Mouse (Mus musculus): ENCODE measurements around the gene Fmnl2. TPM values are rescaled to one million over a fixed set of nuclear protein-coding genes. Genes with fewer than 3 reads are reported as not detected.

Gene Fmnl2
- polyA plus RNA-seq, 1 experiment from 2014 or later, result 13.5 TPM

DNA sequence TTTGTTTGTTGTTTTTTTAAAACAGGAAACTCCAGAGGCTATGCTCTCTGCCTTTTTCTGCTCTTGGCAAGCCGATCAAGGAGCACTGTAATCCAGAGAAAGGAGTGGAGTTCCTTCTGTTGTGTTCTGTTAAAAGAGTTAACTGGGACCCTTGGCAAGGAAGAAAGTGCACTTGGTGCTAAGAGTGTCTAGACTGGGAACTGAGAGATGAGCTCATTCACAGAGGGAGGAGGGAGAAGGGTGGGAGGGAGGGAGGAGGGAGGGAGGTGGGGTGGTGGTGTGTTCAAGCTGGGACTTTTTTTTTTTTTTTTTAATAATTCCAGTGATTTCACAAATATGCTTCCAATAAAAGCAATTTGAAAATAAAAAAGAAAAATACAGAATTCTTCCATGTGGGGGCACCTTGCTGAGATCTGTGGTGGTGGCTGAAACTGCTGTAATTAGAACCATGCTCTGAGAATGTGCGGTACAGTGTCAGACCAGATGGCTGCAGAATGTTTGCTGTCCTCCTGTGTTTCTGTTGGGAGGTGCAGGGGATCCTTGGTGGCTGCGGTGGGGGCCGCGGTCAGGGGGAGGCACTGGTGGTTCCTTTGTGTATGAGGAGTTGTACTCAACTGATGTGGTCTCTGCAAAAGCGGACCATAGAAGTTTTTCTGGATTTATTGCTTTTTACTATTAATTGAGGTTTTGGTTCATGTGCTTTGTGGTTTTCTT, 43.8 kb downstream of the Fmnl2 start:
- no peak for ATAC-seq (ENCODE audit: low FRiP score)
- H3K4me1 ChIP-seq (replicated peaks), result peaks cover 17% of the 10 kb centered on the region
- H3K27me3 ChIP-seq, result no peaks in the 10 kb centered on the region
- H3K4me2 ChIP-seq, result no peak overlapping the region
- no peaks in the 10 kb centered on the region for H3K36me3 ChIP-seq
- H3K9ac ChIP-seq, result no peak overlapping the region
- no peak overlapping the region for H3K4me3 ChIP-seq
- H3K9me3 ChIP-seq, result no peaks in the 10 kb centered on the region
- 83% methylated on average over 6 of the region's 6 CpGs for WGBS
- peak overlapping the region; percentile 30; the same call in 1 of the 2 replicates for H3K27ac ChIP-seq

DNA sequence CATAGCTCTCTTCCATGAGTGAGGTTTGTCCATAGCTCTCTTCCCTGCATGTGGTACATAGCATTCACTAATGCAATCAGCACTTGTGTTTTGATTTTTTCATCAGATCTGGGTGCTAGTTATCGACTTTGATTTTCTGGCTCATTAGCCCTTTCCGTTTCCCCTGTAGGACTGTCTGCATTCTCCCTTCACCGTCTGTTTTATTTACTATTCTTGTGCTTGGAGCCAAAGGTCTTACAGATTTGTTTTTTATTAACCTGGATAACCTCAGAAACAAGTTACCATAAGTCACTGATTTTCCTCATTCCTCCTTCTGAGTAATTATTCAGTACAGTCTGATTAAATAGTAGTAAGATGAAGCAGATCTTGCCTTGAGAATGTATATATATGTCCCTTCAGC, 44.8 kb downstream of the Fmnl2 start:
- H3K9ac ChIP-seq, result no peak overlapping the region
- H3K36me3 ChIP-seq, result no peaks in the 10 kb centered on the region
- no peaks in the 10 kb centered on the region for H3K27me3 ChIP-seq
- no peak for ATAC-seq (ENCODE audit: low FRiP score)
- peaks cover 11% of the 10 kb centered on the region for H3K4me1 ChIP-seq (replicated peaks)
- no peak overlapping the region for H3K4me3 ChIP-seq
- whole genome bisulfite sequencing, result 56% methylated on average over 3 of the region's 3 CpGs
- no peak overlapping the region for H3K4me2 ChIP-seq
- H3K27ac ChIP-seq, result no peak overlapping the region; the same call in 1 of the 2 replicates
- no peaks in the 10 kb centered on the region for H3K9me3 ChIP-seq

DNA sequence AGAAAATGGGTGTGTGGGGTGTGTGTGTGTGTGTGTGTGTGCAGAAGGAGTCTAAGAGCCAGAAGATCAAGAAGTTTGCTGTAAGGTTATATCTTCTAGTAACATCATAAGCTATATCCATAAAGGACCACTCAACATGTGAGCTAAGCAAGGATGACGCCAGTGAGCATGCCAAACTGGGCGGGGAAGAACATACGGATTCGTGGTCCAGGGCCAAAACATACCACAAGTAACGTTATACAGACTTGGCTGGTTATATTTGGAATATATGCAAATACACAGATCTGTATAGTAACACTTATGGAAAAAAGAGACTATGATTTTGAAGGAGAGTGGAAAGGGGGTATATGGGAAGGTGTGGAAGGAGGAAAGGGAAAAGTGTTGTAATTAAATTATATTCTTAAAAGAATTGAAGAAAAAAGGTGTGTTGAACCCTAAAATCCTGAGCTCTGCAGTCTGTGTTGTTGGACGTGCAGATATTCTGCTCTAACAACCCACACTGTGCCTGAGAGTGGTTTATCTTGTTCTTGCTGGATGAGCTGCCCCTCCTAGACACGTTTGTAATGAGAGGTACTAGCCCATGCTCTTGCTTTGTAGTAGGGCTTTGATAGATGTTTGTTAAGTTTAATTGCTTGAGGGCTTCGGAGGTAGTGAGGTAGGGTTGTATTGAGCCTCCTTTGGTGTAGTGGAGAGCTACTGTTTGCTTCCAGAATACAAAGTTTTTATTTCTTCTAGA, 45.7 kb downstream of the Fmnl2 start:
- Histone ChIP-seq H3K4me3 (no peak overlapping the region), H3K9ac (no peak overlapping the region), H3K27ac (no peak overlapping the region), H3K4me1 (replicated peaks) (peaks cover 9% of the 10 kb centered on the region), H3K4me2 (no peak overlapping the region), H3K27me3 (no peaks in the 10 kb centered on the region), H3K9me3 (no peaks in the 10 kb centered on the region), H3K36me3 (no peaks in the 10 kb centered on the region)
- no peak for ATAC-seq (ENCODE audit: low FRiP score)
- WGBS, result 82% methylated on average over 8 of the region's 8 CpGs

DNA sequence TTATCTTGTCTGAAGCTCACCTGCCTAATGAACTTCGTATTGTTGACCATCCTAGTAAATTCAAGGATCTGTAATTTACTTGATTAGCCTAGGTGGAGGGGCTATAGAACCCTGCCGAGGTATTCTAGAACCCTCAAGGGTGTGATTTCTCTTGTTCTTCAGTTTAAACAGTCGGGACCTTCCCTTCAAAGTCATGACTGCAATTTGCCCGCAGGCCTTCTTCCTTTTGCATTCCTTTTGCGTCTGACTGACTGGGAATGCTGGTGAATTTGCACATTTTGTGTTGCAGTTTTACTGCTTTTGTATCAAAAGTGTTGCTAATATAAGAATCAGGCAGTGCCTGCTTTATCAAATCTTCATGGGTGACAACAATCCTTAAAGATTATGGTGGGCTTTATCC, 46.9 kb downstream of the Fmnl2 start:
- WGBS, result 73% methylated on average over 5 of the region's 5 CpGs
- H3K4me2 ChIP-seq, result no peak overlapping the region
- no peaks in the 10 kb centered on the region for H3K9me3 ChIP-seq
- no peaks in the 10 kb centered on the region for H3K27me3 ChIP-seq
- H3K36me3 ChIP-seq, result no peaks in the 10 kb centered on the region
- H3K27ac ChIP-seq, result no peak overlapping the region
- H3K4me3 ChIP-seq, result no peak overlapping the region
- H3K9ac ChIP-seq, result no peak overlapping the region
- H3K4me1 ChIP-seq (replicated peaks), result peaks cover 9% of the 10 kb centered on the region
- ATAC-seq (ENCODE audit: low FRiP score), result no peak

DNA sequence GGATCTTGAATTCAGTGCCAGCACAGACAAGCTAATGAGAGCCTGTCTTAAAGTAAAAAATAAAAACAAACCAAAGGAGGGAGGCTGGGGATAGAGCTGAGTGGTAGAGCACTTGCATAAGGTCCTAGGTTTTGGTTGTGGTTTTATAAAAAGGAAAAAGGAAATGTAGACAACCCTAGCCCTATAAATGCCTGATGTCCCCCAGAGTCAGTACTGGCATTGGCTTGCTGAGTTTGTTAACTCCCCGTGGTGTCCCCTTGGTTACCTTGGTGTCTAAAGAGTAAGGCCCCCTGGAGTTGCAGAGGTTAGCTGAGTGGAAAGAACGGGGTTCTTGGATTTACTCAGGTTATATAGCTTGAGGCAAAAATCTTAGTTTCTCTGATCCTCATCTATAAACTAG, 55.7 kb downstream of the Fmnl2 start:
- WGBS, result 20% methylated on average over 2 of the region's 2 CpGs
- no peak overlapping the region for H3K4me2 ChIP-seq
- H3K9ac ChIP-seq, result no peak overlapping the region
- peaks cover 13% of the 10 kb centered on the region for H3K4me1 ChIP-seq (replicated peaks)
- H3K27me3 ChIP-seq, result no peaks in the 10 kb centered on the region
- no peak for ATAC-seq (ENCODE audit: low FRiP score)
- H3K4me3 ChIP-seq, result no peak overlapping the region
- no peak overlapping the region for H3K27ac ChIP-seq
- H3K9me3 ChIP-seq, result no peaks in the 10 kb centered on the region
- no peaks in the 10 kb centered on the region for H3K36me3 ChIP-seq

DNA sequence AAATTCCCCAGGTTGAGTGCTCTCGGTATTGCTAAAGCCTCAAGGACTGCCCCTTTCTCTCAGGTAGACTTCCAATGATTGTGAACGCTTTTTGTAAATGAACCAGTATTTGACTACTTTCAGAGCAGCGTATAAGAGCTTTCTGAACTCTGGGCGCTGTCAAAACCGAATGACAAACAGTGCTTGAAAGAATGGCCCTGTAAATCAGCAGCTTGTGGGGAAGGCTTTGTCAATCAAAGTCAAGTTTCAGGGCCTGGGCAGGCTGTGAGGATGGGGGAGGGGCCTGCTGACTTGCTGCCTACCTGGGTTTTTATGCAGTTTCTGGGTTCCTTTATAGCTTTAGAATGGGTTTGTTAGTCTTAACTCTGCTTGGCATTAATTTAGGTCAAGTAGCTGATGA, 56.1 kb downstream of the Fmnl2 start:
- WGBS, result 24% methylated on average over 5 of the region's 5 CpGs
- no peak overlapping the region for H3K4me2 ChIP-seq
- H3K9me3 ChIP-seq, result no peaks in the 10 kb centered on the region
- H3K27me3 ChIP-seq, result no peaks in the 10 kb centered on the region
- peaks cover 13% of the 10 kb centered on the region for H3K4me1 ChIP-seq (replicated peaks)
- H3K9ac ChIP-seq, result no peak overlapping the region
- no peak for ATAC-seq (ENCODE audit: low FRiP score)
- no peaks in the 10 kb centered on the region for H3K36me3 ChIP-seq
- H3K27ac ChIP-seq, result no peak overlapping the region
- no peak overlapping the region for H3K4me3 ChIP-seq

DNA sequence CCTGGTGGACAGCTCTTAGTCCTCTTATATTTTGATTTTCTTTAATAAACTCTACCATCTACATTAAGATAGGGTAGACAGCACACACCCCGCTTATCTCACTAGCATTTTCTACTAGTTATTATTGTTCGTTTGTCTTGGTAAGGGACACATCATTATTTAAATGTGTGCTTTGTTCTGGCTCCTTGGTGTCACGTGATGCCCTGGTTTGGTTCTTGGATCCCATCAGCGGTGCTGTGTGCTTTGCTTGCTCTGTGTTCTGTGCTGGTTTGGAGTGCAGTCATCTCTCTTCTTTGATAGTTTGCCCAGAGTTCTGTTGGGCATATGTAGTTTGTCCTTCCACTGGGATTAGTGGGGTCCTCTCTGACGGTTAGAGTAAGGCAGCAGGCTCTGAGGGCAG, 57.9 kb downstream of the Fmnl2 start:
- WGBS, result 90% methylated on average over 5 of the region's 5 CpGs
- no peaks in the 10 kb centered on the region for H3K9me3 ChIP-seq
- H3K36me3 ChIP-seq, result no peaks in the 10 kb centered on the region
- no peak for ATAC-seq (ENCODE audit: low FRiP score)
- H3K27me3 ChIP-seq, result no peaks in the 10 kb centered on the region
- no peak overlapping the region for H3K9ac ChIP-seq
- H3K4me1 ChIP-seq (replicated peaks), result peaks cover 21% of the 10 kb centered on the region
- H3K27ac ChIP-seq, result no peak overlapping the region
- H3K4me3 ChIP-seq, result no peak overlapping the region
- no peak overlapping the region for H3K4me2 ChIP-seq

DNA sequence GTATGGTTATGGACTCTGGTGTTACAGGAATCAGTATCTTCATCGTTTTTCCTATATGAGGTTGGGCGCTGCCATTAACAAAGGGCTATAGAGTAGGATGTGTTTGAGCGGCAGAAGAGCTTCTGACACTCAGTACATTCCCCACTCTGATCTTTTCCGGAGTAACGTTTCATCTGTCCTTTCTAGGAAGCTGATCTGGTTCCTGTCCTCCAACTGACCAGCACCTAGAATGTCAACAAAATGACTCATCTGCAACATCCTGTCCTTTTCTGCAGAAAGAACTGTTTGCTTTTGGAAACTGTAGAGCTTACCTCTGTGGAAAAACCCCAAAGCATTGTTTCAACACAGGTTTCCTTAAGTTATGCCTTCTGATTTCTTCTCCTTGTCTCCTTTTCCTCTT, 60.4 kb downstream of the Fmnl2 start:
- no peaks in the 10 kb centered on the region for H3K9me3 ChIP-seq
- H3K27ac ChIP-seq, result no peak overlapping the region
- no peaks in the 10 kb centered on the region for H3K27me3 ChIP-seq
- no peak overlapping the region for H3K4me2 ChIP-seq
- no peak overlapping the region for H3K9ac ChIP-seq
- peaks cover 21% of the 10 kb centered on the region for H3K4me1 ChIP-seq (replicated peaks)
- no peaks in the 10 kb centered on the region for H3K36me3 ChIP-seq
- no peak for ATAC-seq (ENCODE audit: low FRiP score)
- 92% methylated on average over 5 of the region's 5 CpGs for WGBS
- no peak overlapping the region for H3K4me3 ChIP-seq

DNA sequence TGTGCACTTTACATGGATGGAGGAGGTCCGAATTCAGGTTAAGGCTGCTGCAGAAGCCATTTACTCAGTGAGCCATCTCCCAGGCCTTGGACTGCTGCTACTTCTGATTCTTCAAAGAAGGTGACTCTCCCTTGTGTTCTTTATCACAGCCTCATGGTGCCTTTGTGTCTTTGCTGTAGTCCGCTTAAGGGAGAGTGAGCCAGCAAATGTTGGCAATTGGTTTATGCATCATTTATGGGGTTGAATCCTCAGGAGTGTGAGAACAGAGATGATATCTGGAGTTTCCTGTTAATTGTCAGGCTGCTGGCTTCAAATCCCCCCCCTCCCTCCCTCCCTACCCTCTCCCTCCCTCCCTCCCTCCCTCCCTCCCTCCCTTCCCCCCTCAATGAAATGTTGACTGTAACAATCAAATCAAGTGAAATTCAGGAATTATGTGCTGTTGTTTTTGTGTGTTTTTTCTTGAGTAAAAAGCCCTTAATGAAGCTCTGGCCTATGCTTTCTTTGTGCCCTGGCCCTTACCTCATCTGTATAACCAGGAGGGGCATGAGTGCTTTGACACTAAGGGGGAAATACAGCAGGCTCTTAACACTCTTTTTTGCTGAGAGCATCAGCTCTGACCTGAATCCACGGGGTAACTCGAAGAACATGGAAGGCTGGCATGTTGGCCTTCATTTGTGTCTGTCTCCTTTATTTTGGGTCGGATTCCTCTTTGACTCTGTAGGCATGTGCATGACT, 63.2 kb downstream of the Fmnl2 start:
- H3K27ac ChIP-seq, result peak overlapping the region; percentile 66
- H3K4me3 ChIP-seq, result no peak overlapping the region
- WGBS, result 81% methylated on average over 5 of the region's 5 CpGs

DNA sequence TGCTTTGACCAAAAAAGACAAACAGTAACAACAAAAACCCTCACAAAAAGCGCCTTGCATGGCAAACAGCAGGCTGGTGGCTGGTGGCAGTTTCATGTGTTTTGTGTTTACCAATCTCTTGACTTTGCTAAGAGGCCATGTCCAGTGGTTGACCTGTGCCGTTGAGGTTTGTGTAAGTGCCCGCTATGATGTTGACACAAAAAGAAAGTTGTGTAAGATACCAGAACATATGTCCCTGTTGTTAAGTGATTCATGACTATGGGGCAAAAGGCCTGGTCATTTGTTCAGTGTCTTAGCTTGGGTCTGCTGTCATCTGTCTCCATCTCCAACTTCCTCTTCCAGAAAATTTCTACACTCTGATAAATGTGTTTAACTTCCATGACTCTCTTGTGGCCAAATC, 67.4 kb downstream of the Fmnl2 start:
- no peaks in the 10 kb centered on the region for H3K36me3 ChIP-seq
- no peaks in the 10 kb centered on the region for H3K27me3 ChIP-seq
- no peak overlapping the region for H3K4me2 ChIP-seq
- no peak for ATAC-seq (ENCODE audit: low FRiP score)
- no peak overlapping the region for H3K27ac ChIP-seq
- no peak overlapping the region for H3K4me3 ChIP-seq
- H3K4me1 ChIP-seq (replicated peaks), result peaks cover 35% of the 10 kb centered on the region
- H3K9me3 ChIP-seq, result no peaks in the 10 kb centered on the region
- no peak overlapping the region for H3K9ac ChIP-seq
- 93% methylated on average over 3 of the region's 3 CpGs for WGBS

More for the DNA sequence above, 63.2 kb downstream of the Fmnl2 start:
- Histone ChIP-seq H3K4me2 (no peak overlapping the region), H3K36me3 (no peaks in the 10 kb centered on the region), H3K9ac (no peak overlapping the region), H3K4me1 (replicated peaks) (peaks cover 10% of the 10 kb centered on the region), H3K9me3 (no peaks in the 10 kb centered on the region), H3K27me3 (no peaks in the 10 kb centered on the region)
- peak; percentile 73 for ATAC-seq (ENCODE audit: low FRiP score)

DNA sequence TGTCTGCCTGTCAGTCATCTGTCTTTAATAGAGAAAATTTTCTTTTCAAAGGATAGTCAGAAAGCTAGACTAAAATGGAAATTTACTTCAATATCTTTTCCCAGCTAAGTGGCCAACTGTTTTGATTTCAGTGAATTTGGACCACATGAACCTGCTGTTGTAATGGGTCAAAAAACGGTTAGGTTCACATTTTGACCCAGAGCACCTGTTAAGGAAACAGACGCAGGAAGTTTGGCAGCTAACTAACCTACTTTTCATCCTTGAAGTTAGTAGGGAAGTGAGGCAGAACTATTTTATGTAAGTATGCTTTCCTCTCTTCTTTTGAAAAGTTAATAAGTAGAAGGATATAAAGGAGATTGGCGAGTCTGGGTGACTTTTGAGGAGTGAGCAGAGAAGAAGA, 69.7 kb downstream of the Fmnl2 start:
- 39% methylated on average over 3 of the region's 3 CpGs for WGBS
- H3K27ac ChIP-seq, result peak overlapping the region; percentile 66; the same call in 1 of the 2 replicates

DNA sequence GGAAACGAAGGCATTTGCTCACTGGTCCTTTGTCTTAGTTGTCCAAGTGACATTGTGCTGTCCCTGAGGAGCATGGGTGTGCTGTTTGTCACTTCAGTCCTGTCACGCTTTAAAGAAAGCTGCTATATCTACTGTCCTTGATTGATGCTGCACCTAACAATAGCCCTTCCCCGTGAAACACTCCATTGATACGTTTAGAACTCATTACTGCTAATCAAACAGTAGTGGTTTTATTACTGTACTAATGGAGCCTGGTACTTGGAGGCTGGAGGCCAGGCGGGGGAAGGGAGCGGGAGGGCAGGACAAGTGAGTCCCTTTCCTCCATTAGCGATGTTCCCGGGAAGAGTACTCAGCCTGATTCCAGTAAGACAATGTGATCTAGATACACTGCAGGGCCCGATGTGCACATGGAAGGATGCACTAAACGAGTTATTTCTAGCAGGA, 70.2 kb downstream of the Fmnl2 start:
- Histone ChIP-seq H3K9ac (no peak overlapping the region), H3K4me1 (replicated peaks) (peaks cover 41% of the 10 kb centered on the region), H3K27ac (peak overlapping the region; percentile 66), H3K4me3 (no peak overlapping the region), H3K4me2 (no peak overlapping the region), H3K36me3 (no peaks in the 10 kb centered on the region), H3K27me3 (no peaks in the 10 kb centered on the region), H3K9me3 (no peaks in the 10 kb centered on the region)
- 18% methylated on average over 10 of the region's 10 CpGs for WGBS
- peak; percentile 57; the same call in 1 of the 2 replicates for ATAC-seq (ENCODE audit: low FRiP score)

More for the DNA sequence above, 69.7 kb downstream of the Fmnl2 start:
- Histone ChIP-seq H3K4me3 (no peak overlapping the region), H3K9ac (no peak overlapping the region), H3K9me3 (no peaks in the 10 kb centered on the region), H3K36me3 (no peaks in the 10 kb centered on the region), H3K4me2 (no peak overlapping the region), H3K27me3 (no peaks in the 10 kb centered on the region), H3K4me1 (replicated peaks) (peaks cover 41% of the 10 kb centered on the region)
- ATAC-seq (ENCODE audit: low FRiP score), result no peak
